Mouse (Mus musculus): ENCODE measurements around the gene Alk. TPM values are rescaled to one million over a fixed set of nuclear protein-coding genes. Genes with fewer than 3 reads are reported as not detected.

Gene Alk
- total RNA-seq, 2 experiments from 2014 or later: not detected

GRCm38 (mm10) chr17:71935837-71936236 is 668.6 kb downstream of the Alk start:
- no peak for ATAC-seq (replicated peaks; ENCODE audit: poor library complexity)

- no peak for ATAC-seq (replicated peaks; ENCODE audit: poor library complexity)
Observed at GRCm38 (mm10) chr17:71935336-71935735, 669.1 kb downstream of the Alk start.

DNA sequence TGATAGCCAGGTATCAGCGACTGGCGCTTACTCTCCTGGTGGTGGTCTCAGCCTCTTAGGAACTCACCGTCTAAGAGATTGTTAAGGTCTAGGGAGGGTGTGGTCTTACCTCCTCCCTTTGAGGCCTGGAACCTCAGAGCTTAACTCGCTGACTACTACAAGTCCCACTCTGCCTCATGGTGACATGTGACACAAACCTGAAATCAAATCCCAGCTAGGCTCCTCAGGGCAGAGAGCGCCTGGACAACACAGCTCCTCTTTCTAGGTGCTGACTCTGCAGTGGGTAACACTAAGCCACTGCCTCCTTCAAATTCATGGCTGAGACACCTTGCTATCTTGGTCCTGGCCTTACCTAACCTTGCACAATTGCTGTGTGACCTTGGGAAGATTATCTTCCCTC is 689.5 kb downstream of the Alk start:
- no peak for ATAC-seq (replicated peaks; ENCODE audit: poor library complexity)

- no peak for ATAC-seq (replicated peaks; ENCODE audit: poor library complexity)
Observed at GRCm38 (mm10) chr17:71914541-71914940, 689.9 kb downstream of the Alk start.

DNA sequence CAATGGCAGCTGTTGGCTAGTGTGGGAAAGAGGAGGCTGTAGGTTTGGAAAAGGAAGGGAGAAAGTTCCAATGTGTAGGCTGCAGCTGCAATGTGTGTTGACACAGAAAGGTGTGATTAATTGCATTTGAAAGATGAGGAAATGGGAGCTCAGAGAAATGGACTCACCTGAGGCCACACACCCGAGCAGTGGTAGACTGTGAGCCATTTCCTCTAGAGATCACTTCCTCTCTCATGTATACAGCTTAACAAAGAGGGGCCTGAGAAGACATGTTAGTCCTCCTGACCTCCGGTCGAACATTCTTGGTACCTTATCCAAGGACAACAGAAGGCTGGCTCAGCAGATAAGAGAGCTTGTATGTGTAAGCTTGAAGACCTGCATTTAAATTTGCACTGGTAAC is 691.2 kb downstream of the Alk start:
- peak; percentile 37 for ATAC-seq (replicated peaks; ENCODE audit: poor library complexity)

- peak; percentile 66 for ATAC-seq (replicated peaks; ENCODE audit: poor library complexity)
Observed at GRCm38 (mm10) chr17:71909107-71909506, 695.3 kb downstream of the Alk start.

GRCm38 (mm10) chr17:71881369-71881768 is 723.1 kb downstream of the Alk start:
- ATAC-seq (replicated peaks; ENCODE audit: poor library complexity): no peak

DNA sequence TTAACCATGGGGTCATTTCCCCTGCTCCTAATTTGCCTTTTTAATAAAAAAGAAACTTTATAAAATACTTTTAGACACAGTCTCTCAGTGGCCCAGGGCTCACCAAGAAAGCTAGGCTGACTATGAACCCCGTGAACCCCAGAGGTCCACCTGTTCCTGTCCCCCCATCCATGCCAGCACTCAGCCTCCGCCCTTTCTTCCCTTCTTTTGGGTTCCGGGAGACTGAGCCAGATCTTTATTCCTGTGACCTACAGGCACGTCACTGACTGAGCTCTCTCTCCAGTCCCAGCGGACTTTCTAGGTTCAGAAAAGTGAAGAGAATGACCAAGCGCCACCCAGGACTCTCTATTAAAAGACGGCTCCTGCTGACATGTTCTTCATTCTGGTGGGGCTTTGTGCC is 728.9 kb downstream of the Alk start:
- no peak for ATAC-seq (replicated peaks; ENCODE audit: poor library complexity)

DNA sequence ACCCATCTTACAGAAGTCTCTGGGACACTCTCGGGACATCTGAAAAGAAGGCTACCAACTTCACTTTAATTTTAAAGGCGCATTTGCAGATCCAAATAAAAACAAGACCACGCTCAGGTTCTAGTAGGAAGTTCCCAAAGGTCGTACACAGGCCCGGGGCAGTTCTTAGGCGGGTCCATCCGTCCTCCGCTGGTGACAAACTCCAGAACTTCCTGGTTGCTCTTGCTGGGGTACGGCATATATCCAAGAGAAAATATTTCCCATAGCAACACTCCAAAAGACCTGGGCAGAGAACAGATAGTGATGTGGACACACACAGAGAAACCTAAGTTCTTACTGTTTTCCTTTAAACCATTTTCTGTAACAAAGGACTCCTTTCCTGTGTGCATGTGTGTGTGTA is 729.6 kb downstream of the Alk start:
- ATAC-seq (replicated peaks; ENCODE audit: poor library complexity): no peak

- ATAC-seq (replicated peaks; ENCODE audit: poor library complexity): peak; percentile 73
Observed at GRCm38 (mm10) chr17:71874077-71874476, 730.4 kb downstream of the Alk start.

- ATAC-seq (replicated peaks; ENCODE audit: poor library complexity): peak; percentile 78
Observed at GRCm38 (mm10) chr17:71872976-71873375, 731.5 kb downstream of the Alk start.

DNA sequence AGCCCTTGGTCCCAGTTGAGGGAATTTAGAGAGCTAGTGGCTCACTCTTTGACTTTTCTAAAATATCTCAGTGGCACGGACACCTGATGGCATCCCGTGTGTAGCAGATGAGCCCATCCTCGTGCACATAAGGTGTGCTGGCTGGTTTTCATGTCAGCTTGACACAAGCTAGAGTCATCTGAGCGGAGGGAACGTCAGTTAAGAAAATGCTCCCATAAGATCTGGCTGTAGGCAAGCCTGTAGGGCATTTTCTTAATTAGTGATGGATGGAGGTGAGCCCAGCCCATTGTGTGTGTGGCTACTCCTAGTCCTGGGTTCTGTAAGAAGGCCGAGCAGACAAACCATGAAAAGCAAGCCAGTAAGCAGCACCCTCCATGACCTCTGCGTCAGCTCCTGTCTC is 732.4 kb downstream of the Alk start:
- no peak for ATAC-seq (replicated peaks; ENCODE audit: poor library complexity)

DNA sequence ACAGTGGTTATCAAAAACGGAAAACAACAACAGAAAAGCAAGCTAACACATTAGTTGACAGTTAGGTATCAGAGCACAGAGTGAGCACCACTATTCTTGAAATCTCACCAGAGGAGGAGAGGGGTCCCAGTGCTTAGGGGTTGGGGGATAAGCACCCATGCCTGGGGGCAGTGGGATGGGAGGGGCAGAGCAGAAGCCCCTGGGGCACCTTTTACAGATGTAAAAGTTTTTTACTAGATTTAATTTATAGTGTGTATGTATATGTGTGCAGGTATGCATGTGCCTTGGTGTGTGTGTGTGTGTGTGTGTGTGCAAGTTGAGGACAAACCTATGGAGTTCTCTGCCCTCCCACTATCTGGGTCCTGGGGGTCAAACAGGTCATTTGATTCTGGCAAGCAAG is 733.8 kb downstream of the Alk start:
- no peak for ATAC-seq (replicated peaks; ENCODE audit: poor library complexity)

GRCm38 (mm10) chr17:71870232-71870621 is 734.2 kb downstream of the Alk start:
- ATAC-seq (replicated peaks; ENCODE audit: poor library complexity): no peak

DNA sequence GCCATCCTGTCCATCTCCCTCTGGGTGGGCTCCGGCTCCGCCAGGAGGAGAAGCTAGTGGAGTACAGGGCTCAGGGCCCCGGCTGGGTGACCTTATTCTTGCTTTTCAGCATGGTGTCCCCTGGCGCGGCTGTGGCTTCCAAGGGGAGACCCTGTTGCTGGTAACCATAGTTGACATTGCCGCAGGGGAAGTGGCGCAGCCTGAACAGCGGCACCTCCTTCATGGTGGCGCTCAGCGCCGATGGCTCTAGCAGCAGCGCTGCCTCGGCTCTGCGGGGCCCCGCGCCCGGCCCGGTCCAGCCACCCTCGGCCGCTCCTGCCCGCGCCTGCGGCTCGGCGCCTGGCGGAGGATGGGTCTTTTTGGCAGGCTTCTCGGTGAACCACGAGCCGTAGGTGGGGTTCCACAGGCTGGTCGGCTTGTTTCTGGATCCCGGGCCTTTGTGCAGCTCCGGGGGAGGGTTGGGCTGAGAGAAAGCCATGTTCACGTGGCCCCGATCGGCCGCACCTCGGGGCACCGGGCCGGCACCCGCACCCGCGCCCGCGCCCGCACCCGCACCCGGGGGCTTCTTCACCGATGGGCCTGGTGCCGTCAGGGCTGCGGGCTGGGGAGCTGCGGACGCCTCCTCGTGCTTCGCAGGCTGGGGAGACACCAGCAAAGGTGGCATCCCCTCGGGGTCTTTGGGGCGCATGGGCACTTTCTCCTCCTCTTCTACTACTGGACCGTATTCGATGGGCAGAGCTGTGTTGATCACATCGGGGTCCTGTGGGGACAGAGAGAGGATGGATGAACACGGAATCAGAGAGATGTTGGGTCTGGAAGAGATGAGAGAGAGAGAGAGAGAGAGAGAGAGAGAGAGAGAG is 734.8 kb downstream of the Alk start:
- ATAC-seq (replicated peaks; ENCODE audit: poor library complexity): no peak; the same call in 1 of the 2 replicates

GRCm38 (mm10) chr17:71868828-71869227 is 735.6 kb downstream of the Alk start:
- ATAC-seq (replicated peaks; ENCODE audit: poor library complexity): no peak

DNA sequence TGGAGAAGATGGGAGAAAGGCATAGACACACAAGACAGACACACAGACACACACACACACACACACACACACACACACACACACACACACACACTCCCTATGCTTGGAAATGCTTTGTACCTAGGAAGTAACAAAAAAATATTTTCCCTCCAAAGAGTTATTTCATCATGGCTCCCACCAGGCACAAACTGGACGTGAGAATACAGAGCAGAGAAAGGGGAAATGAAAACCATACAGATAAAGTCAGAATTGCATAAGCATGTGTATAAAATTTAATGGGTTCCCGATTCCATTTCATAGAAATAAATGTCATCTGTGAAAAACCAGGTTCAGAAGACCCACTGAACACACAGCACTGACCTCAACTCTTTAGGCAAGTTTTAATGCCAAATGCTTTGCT is 736.5 kb downstream of the Alk start:
- peak; percentile 80 for ATAC-seq (replicated peaks; ENCODE audit: poor library complexity)

- ATAC-seq (replicated peaks; ENCODE audit: poor library complexity): peak; percentile 53; the same call in 1 of the 2 replicates
Observed at GRCm38 (mm10) chr17:71865437-71865836, 739.0 kb downstream of the Alk start.

DNA sequence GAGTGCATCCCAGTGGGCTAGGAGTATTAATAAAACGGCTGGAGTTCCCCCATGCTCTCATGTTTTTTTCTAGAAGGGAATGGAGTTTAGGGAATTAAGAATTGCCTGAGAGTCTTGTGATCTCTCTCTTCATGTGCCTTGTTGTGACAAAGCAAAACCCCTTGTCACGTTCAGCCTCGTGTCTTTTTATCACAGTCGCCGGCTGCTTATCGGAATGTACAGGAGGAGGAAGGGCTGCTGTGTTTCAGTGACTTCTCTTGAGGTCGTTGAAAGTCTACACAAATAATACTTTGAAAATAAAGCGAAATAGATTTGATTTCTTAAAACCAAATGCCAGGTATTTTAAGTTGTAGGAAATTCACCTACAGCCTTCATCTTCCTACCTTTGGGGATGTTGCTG is 740.4 kb downstream of the Alk start:
- ATAC-seq (replicated peaks; ENCODE audit: poor library complexity): no peak

- ATAC-seq (replicated peaks; ENCODE audit: poor library complexity): no peak
Observed at GRCm38 (mm10) chr17:71862895-71863294, 741.5 kb downstream of the Alk start.

GRCm38 (mm10) chr17:71862184-71862583 is 742.2 kb downstream of the Alk start:
- no peak for ATAC-seq (replicated peaks; ENCODE audit: poor library complexity)

DNA sequence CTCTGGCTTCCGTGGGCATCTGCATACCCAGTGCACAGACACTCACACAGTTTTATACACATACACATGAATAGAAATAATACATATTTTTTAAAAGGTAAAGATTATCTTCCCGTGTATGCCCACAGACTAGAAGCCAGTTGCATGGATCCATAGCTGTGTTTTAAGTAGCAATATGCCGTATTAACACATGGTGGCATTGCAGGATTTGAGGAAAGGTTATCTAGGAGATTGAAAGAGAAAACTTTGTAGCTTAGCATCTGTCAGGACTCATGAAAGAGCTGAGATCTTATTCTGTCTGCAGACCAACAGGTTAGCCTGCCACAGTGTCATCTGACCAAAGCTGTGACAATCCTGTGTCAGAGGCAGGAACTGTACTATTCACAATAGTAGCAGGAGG is 772.5 kb downstream of the Alk start:
- no peak for ATAC-seq (replicated peaks; ENCODE audit: poor library complexity)
